Mouse (Mus musculus) heart, embryonic 14.5 days (tissue): Measurements from ENCODE around the gene Olfr985. TPM values are rescaled to one million over a fixed set of nuclear protein-coding genes. Genes with fewer than 3 reads are reported as not detected.

ENCODE experiments used
- ATAC-seq: fragments of 200-750 bp; cut with Nextera tagmentation; 2 replicates; pipeline ENCODE4 v1.8.0; 2017; ENCODE audit warnings: low read depth, moderate TSS enrichment; ENCODE audit not compliant: insufficient number of reproducible peaks, insufficient read depth, low FRiP score
- H3K27ac ChIP-seq, 2 experiments: fragments of 200-500 bp in 1 of 2; fragments of 300-500 bp in 1 of 2; sonication (generic) in 1 of 2; replicated peaks in 1 of 2; 2 replicates each; pipeline ENCODE4 v1.5.1; 2012 to 2014; ENCODE audit warnings: low read depth in 2 of 2, low read length in 2 of 2, control low read depth in 1 of 2, mild to moderate bottlenecking in 1 of 2, mixed read lengths in 1 of 2; ENCODE audit not compliant: control insufficient read depth in 1 of 2, insufficient read depth in 1 of 2
- H3K27me3 ChIP-seq: fragments of 300-500 bp; sonication (generic); 2 replicates; pipeline ENCODE4 v1.6.1; 2014; ENCODE audit warnings: mild to moderate bottlenecking, low read length, control low read depth; ENCODE audit not compliant: control insufficient read depth, insufficient read depth
- H3K36me3 ChIP-seq: fragments of 300-500 bp; sonication (generic); 2 replicates; pipeline ENCODE4 v1.6.1; 2014; ENCODE audit warnings: mild to moderate bottlenecking, control low read depth, low read length, mixed read lengths; ENCODE audit not compliant: control insufficient read depth, insufficient read depth
- H3K4me1 ChIP-seq, 2 experiments: fragments of 200-500 bp in 1 of 2; fragments of 300-500 bp in 1 of 2; sonication (generic) in 1 of 2; 2 replicates each; pipeline ENCODE4 v1.6.1; 2012 to 2014; ENCODE audit warnings: low read length in 2 of 2, control low read depth in 1 of 2, mixed read lengths in 1 of 2; ENCODE audit not compliant: control insufficient read depth in 2 of 2, insufficient read depth in 2 of 2
- H3K4me2 ChIP-seq: fragments of 300-500 bp; sonication (generic); 2 replicates; pipeline ENCODE4 v1.6.1; 2014; ENCODE audit warnings: mild to moderate bottlenecking, low read length
- H3K4me3 ChIP-seq, 2 experiments: fragments of 200-500 bp in 1 of 2; fragments of 300-500 bp in 1 of 2; sonication (generic) in 1 of 2; 2 replicates each; pipeline ENCODE4 v1.5.1; 2012 to 2014; ENCODE audit warnings: low read length in 2 of 2, mild to moderate bottlenecking in 2 of 2, control low read depth in 1 of 2, low read depth in 1 of 2, moderate library complexity in 1 of 2; ENCODE audit not compliant: control insufficient read depth in 1 of 2, insufficient read depth in 1 of 2
- H3K9ac ChIP-seq: fragments of 300-500 bp; sonication (generic); 2 replicates; pipeline ENCODE4 v1.6.1; 2014; ENCODE audit warnings: mild to moderate bottlenecking, low read length
- H3K9me3 ChIP-seq: fragments of 300-500 bp; sonication (generic); 2 replicates; pipeline ENCODE4 v1.6.1; 2016; ENCODE audit warnings: low read length, control low read depth; ENCODE audit not compliant: control insufficient read depth
- WGBS: fragments of 180-500 bp; shearing (Covaris S2); extraction: QIAGEN DNeasy Blood & Tissue Kit; methylation state at CpG from one replicate; pipeline ENCODE4 v1.1.7; 2014; 5-methylcytosine and 5-hydroxymethylcytosine counted together
- polyA plus RNA-seq: library from polyadenylated mRNA; unstranded; fragments of >200 nt; fragmentation: Nextera tagmentation; extraction: Ambion mirVana; gene quantifications from 2 replicates; pipeline ENCODE4 v1.2.1, GENCODE M21; 2014

Gene Olfr985
- not detected in 2 replicates for polyA plus RNA-seq

DNA sequence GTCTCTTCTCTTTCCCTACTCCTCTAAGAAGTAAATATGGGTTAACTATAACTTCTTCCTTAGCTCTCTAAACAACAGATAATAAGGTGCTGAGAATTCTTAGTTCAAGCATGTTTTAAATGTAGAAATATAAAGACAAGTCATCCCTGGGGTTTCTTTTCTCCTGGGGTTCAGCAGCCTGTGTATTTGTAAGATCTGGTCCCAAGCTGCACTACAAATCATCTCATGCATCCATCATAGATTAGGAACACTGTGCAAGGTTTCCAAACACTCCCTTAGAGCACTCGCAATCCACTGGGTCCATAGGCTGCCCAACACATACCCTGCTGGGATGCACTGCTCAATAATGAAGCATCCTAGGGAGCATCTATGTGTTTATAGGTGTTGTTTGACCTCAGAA is at the start of gene Olfr985:
Olfr985 (minus strand) TSS at position 101 of the 400 bp plus-strand sequence.
- no peaks in the 10 kb centered on the region for H3K4me1 ChIP-seq
- 81% methylated on average over 1 of the region's 1 CpGs for WGBS
- no peak within 1 kb of the TSS for H3K9ac ChIP-seq
- H3K27me3 ChIP-seq, result no peaks in the 10 kb centered on the region
- H3K4me2 ChIP-seq, result no peak within 1 kb of the TSS
- no peak for ATAC-seq
- no peaks in the 10 kb centered on the region for H3K9me3 ChIP-seq
- H3K4me3 ChIP-seq, result no peak within 1 kb of the TSS
- no peaks in the 10 kb centered on the region for H3K36me3 ChIP-seq
- H3K27ac ChIP-seq, result no peak within 1 kb of the TSS

DNA sequence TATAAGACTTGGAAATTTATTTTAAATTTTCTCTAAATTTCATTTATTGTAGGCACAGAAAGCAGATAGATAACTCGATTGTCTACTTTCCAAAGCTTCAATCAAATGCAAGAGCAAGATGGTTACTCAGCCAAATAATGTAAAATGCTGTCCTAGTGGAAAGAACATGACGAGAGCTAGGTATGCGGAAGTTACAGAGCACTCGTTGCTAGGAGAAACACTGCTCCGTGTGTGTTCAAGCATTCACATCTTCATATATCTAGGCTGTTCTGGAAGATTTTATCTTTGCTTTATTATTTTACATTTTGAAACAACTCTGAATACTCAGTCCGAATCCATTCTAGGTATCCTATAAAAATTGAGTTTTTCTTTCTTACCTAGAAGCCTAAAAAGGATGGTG is 47.0 kb upstream of the Olfr985 start:
- H3K4me3 ChIP-seq, result no peak overlapping the region
- H3K4me2 ChIP-seq, result no peak overlapping the region
- no peaks in the 10 kb centered on the region for H3K9me3 ChIP-seq
- no peaks in the 10 kb centered on the region for H3K4me1 ChIP-seq
- no peak for ATAC-seq
- no peak overlapping the region for H3K27ac ChIP-seq
- H3K27me3 ChIP-seq, result no peaks in the 10 kb centered on the region
- 82% methylated on average over 6 of the region's 6 CpGs for WGBS
- H3K9ac ChIP-seq, result no peak overlapping the region
- H3K36me3 ChIP-seq, result no peaks in the 10 kb centered on the region

DNA sequence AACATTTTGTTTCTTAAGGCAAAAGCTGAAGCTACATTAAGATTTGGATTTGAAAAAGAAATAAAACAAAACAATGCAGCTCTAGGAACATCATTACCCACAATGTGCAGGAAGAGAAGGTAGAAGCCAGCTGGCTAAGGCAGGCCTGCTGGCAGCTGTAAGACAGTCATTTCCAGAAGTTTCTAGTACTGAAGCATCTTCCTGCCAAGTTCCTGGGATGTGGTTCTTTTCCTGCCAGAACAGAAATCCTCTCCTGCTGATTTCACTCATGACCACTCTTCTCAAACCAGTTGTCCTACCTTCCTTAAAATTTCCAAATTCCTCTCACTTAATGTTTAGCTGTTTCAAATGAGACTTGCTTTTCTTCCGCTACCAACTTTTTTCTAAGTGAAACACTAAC is 36.5 kb upstream of the Olfr985 start:
- ATAC-seq, result no peak
- 86% methylated on average over 1 of the region's 1 CpGs for WGBS

DNA sequence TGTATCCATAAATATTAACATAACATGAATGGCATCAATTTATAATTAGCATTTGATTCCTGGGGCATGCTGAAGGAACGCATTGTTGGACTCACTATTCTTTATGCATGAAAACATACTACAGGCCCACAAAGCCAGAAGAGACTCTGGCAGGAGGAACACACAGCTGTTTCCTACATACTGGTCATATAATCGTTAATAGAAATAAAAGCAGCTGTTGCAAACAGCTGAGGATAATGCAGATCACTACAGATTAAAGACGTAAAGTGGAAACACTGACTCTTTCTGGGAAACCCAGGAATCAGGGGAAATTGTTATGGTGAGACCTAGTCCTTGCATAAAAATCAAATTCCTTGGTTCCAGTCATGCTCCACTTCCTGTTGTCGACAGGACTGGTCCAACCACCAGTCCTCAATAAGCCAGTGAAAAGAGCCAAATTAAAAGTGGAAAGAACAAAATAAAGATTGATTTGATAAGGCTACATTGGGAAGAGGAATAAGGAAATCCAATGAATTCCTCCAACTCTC is 25.2 kb upstream of the Olfr985 start:
- no peak overlapping the region for H3K9ac ChIP-seq
- H3K4me1 ChIP-seq, result no peaks in the 10 kb centered on the region
- no peaks in the 10 kb centered on the region for H3K36me3 ChIP-seq
- no peak overlapping the region for H3K4me2 ChIP-seq
- no peak overlapping the region for H3K27ac ChIP-seq
- no peak for ATAC-seq
- H3K27me3 ChIP-seq, result no peaks in the 10 kb centered on the region
- WGBS, result 70% methylated on average over 4 of the region's 4 CpGs
- H3K9me3 ChIP-seq, result no peaks in the 10 kb centered on the region
- no peak overlapping the region for H3K4me3 ChIP-seq

More for the DNA sequence above, 36.5 kb upstream of the Olfr985 start:
- Histone ChIP-seq H3K9me3 (no peaks in the 10 kb centered on the region), H3K4me2 (no peak overlapping the region), H3K4me1 (no peaks in the 10 kb centered on the region), H3K36me3 (no peaks in the 10 kb centered on the region), H3K27me3 (no peaks in the 10 kb centered on the region), H3K4me3 (no peak overlapping the region), H3K9ac (no peak overlapping the region), H3K27ac (no peak overlapping the region)

DNA sequence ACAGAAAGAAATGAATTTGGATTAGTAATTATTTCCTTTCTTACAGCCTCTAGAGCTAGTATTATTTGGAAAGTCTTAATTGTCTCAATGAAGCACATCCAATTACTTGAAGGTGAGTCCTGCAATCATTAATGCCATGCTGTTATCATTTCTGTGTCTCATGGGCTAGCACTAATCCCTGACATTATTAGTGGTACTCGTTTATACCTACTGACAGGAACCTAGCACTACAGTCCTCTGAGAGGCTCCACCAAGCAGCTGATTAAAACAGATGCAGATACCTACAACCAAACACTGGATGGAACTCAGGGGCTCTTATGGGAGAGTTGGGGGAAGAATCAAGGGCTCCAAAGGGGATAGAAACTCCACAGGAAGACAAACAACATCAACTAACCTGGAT is 11.6 kb upstream of the Olfr985 start:
- 41% methylated on average over 1 of the region's 1 CpGs for WGBS
- no peaks in the 10 kb centered on the region for H3K9me3 ChIP-seq
- ATAC-seq, result no peak
- no peak overlapping the region for H3K9ac ChIP-seq
- no peaks in the 10 kb centered on the region for H3K4me1 ChIP-seq
- H3K4me2 ChIP-seq, result no peak overlapping the region
- H3K4me3 ChIP-seq, result no peak overlapping the region
- H3K27ac ChIP-seq, result no peak overlapping the region
- H3K27me3 ChIP-seq, result no peaks in the 10 kb centered on the region
- H3K36me3 ChIP-seq, result no peaks in the 10 kb centered on the region

DNA sequence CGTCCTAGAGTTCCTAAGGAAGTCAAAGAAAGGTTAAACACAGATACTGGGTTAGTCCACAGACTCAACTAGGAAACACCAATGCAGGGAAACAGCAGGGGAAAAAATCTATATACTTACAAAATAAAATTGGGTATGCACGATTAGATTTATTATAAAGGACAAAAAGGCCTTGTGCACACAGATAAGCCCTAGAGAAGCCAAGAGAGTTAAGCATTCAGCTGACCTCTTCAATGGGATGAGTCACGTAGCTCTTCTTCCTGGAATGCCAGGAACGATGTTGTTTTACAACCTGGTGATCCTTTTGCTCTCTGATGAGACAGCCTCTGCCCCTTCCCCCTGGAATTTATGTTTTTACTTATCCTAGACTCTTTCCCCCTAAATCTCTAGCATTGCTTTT is 9.5 kb upstream of the Olfr985 start:
- H3K27me3 ChIP-seq, result no peaks in the 10 kb centered on the region
- no peak overlapping the region for H3K9ac ChIP-seq
- H3K4me1 ChIP-seq, result no peaks in the 10 kb centered on the region
- H3K4me2 ChIP-seq, result no peak overlapping the region
- no peak for ATAC-seq
- H3K9me3 ChIP-seq, result no peaks in the 10 kb centered on the region
- no peak overlapping the region for H3K4me3 ChIP-seq
- WGBS, result 51% methylated on average over 4 of the region's 4 CpGs
- no peak overlapping the region for H3K27ac ChIP-seq
- no peaks in the 10 kb centered on the region for H3K36me3 ChIP-seq

DNA sequence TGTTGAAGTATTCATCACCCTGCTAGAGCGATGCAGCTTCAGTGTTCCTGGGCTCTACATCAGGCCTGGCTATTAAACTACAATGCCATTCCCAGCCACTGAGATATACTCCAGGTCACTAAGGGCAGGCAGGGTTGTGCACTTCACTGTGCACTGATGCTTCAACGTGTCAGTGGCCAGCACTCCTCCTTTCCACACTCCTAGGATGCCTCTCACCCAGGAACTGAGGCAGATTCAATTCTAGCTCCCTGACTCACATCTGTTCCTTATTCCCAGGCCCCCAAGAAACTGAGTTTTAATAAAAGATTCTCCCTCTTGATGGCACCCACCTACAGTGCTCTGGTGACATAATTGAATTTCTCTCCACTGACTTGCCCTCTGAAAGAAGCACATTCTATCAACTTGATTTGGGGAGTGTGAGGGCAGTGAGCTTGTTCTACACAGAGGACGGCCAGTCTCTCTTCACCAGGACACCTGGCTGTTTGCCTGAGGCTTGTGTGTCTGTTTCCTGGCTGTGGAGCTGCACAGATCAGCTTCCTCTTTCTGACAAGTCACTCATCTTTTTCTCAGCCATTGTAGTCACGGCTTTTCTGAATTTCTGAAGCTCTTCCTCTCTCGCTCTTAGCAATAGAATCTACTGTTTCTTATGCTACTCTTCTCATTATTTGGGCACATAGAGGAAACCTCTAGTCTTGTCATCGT is 7.2 kb upstream of the Olfr985 start:
- WGBS, result 62% methylated on average over 6 of the region's 6 CpGs
- Histone ChIP-seq H3K4me1 (no peaks in the 10 kb centered on the region), H3K4me3 (no peak overlapping the region), H3K27ac (no peak overlapping the region), H3K9ac (no peak overlapping the region), H3K9me3 (no peaks in the 10 kb centered on the region), H3K4me2 (no peak overlapping the region), H3K27me3 (no peaks in the 10 kb centered on the region), H3K36me3 (no peaks in the 10 kb centered on the region)
- ATAC-seq, result no peak

DNA sequence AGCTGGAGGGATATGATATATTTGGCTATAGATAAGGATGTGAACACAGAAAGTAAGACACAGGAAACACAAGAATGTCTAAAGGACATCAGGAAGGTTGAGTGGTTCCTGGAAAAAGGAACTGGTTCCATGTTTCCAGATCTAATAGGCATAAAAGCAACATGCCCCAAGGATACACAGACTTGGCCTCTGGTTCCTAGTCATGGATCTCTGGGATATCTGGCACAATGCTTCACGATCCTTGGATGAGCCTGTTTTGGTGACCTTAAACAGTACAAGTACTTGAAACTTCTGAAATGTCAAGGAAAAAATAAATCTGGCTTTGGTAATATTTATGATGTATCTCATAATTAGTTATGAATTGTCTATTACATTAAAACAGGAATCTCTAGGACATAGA is 572 bp upstream of the Olfr985 start:
- ATAC-seq, result no peak
- Histone ChIP-seq H3K4me2 (no peak overlapping the region), H3K9me3 (no peaks in the 10 kb centered on the region), H3K4me1 (no peaks in the 10 kb centered on the region), H3K36me3 (no peaks in the 10 kb centered on the region), H3K4me3 (no peak overlapping the region), H3K27ac (no peak overlapping the region), H3K9ac (no peak overlapping the region), H3K27me3 (no peaks in the 10 kb centered on the region)
- 78% methylated on average over 1 of the region's 1 CpGs for WGBS
